Mouse (Mus musculus): Measurements from ENCODE around the gene Tas2r104. TPM values are rescaled to one million over a fixed set of nuclear protein-coding genes. Genes with fewer than 3 reads are reported as not detected.

Gene Tas2r104
- not detected for total RNA-seq (2021)
- long read RNA-seq = 0 reads

DNA sequence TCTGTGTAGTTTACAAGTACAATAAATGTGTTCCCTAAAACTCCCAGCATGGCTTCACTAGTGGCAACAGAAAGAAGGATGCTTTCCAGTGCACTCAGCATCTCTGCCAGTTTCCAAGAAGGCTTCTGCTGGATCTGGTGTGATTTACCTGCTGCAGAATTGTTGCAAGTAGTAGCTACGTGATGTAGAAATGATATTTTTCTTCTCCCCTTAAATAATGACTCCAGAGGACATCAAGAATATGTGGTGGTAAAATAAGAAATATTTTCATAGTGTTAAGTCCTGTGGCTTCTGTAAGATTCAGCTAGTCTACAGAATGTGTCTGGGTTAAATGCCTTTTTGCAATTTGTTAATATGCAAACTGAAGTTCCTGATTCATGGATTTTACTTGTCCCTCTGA is at the start of gene Tas2r104:
TSS of gene Tas2r104 (minus strand) at position 101 of the 400 bp plus-strand sequence.
- DNase-seq (ENCODE audit: low spot score in 2 of 2) = no peak

DNA sequence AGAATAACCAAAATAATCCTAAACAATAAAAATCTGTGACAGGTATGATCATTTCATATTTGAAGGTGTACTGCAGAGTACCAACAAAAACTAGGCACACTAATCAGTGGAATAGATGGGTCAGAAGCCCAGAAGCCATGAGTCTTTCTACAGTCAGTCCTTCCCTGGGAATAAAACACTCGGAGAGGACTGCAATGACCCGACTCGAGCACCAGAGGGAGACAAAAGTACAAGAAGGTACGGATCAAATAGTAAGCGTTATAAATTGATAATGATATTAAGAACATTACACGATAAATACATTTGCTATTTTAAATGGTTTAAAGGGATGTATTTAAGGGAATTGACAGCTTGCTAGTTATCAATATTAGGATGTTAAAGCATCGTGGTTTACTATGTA is 27.3 kb upstream of the Tas2r104 start:
- no peak for DNase-seq (ENCODE audit: low spot score in 2 of 2)

DNA sequence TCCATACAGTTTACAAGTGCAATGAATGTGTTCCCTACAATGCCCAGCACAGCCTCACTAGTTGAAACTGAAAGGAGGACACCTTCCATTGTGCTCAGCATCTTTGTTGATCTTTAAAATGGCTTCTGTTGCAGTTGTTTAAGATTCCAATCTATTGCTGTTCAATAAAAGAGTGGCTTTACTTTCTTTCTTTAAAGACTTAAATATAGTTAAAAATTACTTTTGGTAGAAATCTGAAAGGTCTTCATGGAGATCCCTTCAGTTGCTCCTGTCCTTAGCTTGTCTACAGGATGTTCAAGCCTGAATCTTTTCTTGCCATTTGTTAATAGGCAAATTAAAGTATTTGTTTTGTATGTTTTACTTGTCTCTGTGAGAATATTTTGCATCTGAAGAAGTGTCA is 4.4 kb upstream of the Tas2r104 start, which contains the start of gene Tas2r114:
TSS of gene Tas2r114 (minus strand) at position 101 of the 400 bp plus-strand sequence.
- no peak for DNase-seq (ENCODE audit: low spot score in 2 of 2)

DNA sequence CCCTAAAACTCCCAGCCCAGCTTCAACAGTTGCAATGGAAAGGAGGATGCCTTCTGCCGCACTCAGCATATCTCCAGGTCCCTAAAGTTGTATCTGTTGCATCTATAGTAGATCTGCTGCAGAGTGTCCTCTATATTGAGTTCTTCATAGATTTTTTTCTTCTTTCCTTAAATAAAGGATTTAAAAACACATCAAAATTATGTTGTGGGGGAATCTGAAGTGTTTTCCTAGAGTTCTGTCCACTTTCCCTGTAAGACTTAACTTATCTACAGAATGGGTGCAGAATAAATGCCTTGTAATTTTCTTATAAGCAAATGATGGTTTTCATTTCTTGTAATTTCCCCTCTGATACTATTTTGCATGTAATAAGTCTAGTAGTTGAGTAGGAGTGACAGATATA is 1.9 kb upstream of the Tas2r104 start, which contains the start of gene Tas2r105:
TSS of gene Tas2r105 (minus strand) at position 101 of the 400 bp plus-strand sequence.
- DNase-seq (ENCODE audit: low spot score in 2 of 2) = no peak

DNA sequence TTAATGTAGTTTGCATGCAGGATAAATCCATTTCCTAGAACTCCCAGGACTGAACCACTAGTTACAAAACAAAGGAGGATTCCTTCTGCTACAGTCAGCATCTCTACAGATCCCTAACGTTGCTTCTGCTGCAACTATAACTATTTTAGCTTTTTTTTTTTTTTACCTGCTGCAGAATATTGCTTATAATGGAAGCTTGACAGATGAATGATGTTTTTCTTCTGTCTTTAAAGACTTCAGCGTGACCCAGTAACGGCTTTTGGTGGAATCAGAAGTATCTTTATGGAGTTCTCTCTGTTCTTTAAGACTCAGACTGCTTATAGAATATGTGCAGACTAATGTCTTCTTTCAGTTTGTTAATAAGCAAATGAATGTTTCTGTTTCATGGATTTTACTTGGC is 6.8 kb downstream of the Tas2r104 start, which contains the start of gene Tas2r106:
TSS of gene Tas2r106 (minus strand) at position 101 of the 400 bp plus-strand sequence.
- no peak for DNase-seq (ENCODE audit: low spot score in 2 of 2)

DNA sequence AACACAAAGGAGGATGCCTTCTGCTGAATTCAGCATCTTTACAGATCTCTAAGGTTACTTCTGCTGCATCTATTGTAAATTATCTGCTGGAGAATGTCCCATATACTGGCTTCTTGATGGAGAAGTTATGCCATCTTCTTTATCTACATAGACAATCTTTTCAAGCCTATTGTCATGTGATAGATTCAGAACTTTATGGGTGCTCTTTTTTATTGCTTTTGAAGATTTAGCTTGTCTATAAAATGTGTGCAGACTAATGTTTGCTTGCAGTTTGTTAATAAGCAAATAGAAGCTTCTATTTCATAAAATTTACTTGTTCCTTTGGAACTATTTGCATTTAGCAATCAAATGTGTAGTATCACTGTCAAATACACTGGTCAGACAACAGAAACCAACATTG is 25.5 kb downstream of the Tas2r104 start, which contains the start of gene Tas2r107:
TSS of gene Tas2r107 (minus strand) at position 101 of the 400 bp plus-strand sequence.
- no peak for DNase-seq (ENCODE audit: low spot score in 2 of 2)

Other genes starting within 250 kb of the Tas2r104 start
- not detected for gene 5430401F13Rik, start 199.3 kb downstream of the Tas2r104 start, total RNA-seq (2021)
- not detected for gene Gm6619, start 199.3 kb downstream of the Tas2r104 start, total RNA-seq (2021)
- gene Tas2r130, start 54.8 kb downstream of the Tas2r104 start, total RNA-seq (2021) = not detected
- gene Tas2r107, start 25.6 kb downstream of the Tas2r104 start, total RNA-seq (2021) = not detected
- gene Tas2r106, start 6.9 kb downstream of the Tas2r104 start, total RNA-seq (2021) = not detected
- not detected for gene Tas2r105, start 1.8 kb upstream of the Tas2r104 start, total RNA-seq (2021)
- not detected for gene Tas2r114, start 4.3 kb upstream of the Tas2r104 start, total RNA-seq (2021)